Mouse (Mus musculus) cerebellum, adult (tissue): ENCODE measurements around the gene Lhfp.
A peak's percentile ranks its signal among the peaks of the same experiment; 100 is the strongest.
"Not testable (repeated sequence)": the region's sequence is repeated elsewhere in the genome, so short reads cannot be mapped to it uniquely, and the experiment has no call there.

ENCODE experiments used
- ATAC-seq: cut with Nextera tagmentation; 2 replicates; pipeline ENCODE4 v1.9.2; 2017; ENCODE audit warnings: mild to moderate bottlenecking, moderate library complexity, mixed read lengths; ENCODE audit not compliant: insufficient number of reproducible peaks, low FRiP score, low TSS enrichment

The Lhfp gene

DNA sequence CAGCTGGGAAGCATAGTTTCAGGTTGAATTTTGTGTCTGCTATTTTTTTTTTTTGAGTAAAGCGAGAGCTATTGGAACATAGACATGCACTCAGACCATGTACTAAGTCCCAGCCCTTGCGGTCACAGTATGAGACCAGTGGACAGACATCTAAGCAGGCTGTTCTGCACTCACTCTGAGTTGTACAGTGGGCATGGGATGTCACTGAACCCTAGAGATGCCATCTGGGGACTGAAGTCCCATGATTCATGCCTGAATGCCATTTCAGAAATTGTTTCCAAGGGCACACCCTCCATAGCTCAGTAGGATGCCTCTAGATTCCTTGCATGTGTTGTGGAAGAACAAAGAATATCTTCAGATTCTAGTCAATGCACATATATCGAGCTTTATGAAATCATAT lies 164.4 kb downstream of the Lhfp start:
- no peak for ATAC-seq

DNA sequence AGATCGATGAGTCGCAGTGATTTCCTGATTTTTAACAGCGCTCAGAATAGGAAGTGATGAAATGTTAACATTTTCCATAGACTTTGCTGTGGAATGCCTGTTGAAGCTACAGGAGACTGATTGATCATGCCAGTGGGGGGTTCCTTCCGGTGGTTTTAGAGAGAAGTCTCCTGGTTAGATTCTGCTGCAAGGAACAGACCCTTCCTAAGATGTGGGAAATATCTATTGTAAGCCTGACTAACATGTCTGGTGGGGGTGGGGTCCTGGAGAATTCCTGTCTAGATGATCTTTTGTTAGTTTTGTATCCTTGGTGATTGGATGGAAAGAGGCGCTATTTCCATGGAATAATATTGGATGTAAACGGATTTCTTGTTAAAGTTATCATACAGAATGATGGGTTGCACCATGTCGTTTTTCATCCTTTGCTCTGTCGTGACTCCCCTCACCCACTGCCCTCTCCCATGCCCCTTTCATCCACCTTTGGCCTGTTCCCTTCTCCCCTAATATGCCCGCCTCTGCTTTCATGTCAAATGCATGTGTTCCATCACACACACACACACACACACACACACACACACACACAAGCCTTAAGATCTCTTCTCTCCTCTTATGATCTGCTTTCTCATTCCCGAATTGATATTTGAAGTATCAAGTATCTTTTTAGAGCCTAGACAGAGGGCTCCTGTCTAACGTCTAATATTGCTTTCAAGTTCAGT lies 165.3 kb downstream of the Lhfp start:
- no peak for ATAC-seq

DNA sequence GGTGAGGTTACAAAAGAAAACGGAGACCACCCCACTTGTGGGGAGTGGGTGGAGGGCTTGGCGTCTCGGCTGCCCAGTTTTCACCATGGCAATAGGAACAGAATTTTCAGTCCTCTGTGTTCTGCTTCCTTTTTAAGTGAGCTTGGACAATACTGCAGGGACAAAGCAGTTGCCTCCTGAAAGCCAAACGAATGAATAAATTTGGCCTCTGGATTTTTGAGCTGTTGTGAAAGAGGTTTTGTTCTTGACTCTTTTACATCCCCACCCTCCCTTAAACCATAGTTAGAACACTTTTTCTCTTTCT lies 165.8 kb downstream of the Lhfp start:
- ATAC-seq = no peak

DNA sequence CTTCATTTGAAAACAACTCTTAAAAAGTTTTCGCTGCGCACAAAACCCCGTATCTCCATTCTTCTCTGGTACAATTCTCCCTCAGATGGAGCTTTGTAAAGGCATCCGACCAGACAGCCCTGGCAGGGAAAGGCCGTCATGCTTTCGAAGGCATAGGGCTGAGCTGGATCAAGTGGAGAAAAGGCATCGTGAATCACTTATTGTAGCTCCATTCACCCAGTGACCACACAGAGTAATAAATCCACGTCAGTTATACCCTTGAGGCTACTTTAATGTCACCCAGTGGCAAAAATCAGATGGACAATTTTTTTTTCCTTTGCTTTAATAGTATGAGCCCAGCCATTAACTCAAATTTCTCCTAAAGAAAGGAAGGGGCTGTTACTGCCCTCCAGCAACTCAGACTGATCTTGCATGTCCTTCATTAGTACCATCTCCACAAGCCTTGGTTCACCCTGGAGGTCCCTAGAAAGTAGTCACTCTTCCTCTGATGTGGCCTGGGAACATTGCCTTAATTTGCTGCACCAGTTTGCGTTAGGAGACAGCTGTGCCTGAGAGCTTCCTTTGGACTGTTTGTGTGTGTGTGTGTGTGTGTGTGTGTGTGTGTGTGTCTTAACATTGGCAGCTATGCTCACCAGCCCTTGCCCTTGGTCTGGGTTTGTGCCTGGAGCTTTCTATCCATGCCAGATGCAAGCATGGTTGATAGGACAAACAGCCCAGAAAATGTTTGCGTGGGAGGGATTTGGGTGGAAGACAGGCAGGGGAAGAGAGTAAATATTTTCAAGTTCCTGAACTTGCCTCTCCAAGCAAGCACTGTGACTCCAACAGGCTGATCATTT lies 169.6 kb downstream of the Lhfp start:
- no peak for ATAC-seq

DNA sequence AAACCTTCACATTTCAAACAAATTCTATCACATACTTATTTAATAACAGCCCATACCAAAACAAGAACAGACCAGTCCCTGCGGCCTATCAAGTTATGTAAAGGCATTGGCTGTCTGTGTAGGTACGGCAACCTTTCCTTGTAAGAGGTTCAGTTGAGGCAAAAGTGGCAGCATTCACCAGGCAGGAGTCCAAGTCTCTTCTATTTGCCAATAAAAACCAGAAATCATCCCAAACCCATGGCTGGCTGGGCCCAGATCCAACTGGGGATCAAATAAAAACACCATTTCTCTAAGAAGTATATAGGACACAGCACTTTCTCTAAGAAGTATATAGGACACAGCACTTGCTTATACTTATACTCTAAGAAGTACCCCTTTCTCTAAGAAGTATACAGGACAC lies 171.3 kb downstream of the Lhfp start:
- ATAC-seq = no peak; the same call in 1 of the 2 replicates

DNA sequence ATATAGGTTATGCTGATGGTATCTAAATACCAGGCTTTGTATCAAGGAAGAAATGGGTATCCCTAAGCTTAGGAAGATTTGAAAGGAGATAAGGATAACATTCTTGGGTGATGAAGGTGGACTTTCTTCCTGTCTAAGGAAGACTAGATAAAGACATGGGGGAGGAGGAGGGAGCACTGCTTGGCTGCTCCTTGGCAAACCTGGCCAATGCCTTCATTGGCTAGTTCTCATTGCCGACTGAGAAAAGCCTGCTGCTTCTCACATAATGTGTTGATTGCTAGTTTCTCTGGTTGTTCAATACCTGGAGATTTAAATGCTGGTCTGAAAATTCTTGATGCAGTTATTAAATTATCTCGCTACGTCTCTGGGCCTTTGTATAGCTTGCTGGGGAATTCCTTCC lies 172.0 kb downstream of the Lhfp start:
- ATAC-seq = no peak

DNA sequence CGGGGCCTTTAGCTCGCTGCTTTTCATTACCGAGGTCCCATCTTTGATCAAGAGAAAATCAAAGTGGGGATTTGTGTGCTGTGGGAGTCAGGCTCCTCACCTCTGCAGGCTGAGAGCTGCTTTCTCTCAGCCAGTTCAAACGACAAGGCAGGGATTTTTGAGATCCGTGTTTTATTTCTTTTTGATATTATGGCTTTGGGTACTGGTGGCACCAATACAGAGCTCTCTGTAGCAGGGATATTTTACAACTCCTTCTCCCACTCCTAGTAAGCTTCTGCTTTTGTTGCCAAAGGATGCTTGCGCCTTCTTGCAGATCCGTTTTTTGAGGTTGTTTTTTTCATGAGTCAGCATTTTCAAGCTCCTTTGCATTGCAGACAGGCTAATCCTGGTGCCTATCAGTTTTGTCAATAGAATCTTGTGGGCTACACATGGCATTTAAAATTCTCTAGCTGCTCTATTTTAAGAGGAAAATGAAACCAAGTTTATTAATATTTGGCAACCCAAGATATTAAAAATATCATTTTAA lies 172.5 kb downstream of the Lhfp start:
- no peak for ATAC-seq

DNA sequence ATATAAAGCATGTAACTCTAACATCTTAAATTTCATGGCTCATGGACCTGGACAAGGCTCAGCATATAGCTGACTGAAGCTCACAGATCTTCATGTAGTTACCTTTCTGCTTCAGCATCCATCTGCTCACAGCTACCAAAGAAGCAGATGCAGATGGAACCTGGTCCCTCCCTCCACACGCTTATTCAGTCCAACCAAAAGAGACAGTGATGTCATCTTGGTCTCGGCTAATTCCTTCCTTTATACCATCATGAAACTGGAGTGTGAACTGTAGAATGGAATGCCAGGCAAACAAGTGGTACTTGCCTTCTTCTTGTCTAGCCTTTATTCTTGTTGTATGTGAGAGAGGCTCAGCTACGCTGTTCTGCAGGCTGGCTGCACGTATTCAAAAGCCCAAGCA lies 173.1 kb downstream of the Lhfp start:
- ATAC-seq = 0 out of 2 replicates have a peak, but pooled peaks have one; percentile 33

DNA sequence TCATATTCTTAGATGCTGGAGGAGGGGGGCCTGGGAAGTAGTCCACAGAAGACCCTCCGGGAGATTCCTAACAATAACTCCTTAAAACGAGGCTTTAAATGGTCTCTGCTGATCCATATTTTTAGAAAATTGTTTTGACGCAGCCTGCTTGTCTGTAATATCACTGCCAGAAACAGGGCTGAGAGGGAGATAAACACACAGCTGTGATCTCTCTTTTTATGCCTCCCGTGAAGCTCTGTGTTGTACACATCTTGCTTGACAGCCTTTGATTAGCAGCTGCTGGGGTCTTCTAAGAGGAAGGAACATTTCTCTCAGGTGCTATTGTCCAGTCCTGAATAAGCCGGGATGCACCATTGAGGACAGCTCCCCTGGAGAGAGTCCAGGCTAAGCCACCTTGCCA lies 176.4 kb downstream of the Lhfp start:
- no peak for ATAC-seq

DNA sequence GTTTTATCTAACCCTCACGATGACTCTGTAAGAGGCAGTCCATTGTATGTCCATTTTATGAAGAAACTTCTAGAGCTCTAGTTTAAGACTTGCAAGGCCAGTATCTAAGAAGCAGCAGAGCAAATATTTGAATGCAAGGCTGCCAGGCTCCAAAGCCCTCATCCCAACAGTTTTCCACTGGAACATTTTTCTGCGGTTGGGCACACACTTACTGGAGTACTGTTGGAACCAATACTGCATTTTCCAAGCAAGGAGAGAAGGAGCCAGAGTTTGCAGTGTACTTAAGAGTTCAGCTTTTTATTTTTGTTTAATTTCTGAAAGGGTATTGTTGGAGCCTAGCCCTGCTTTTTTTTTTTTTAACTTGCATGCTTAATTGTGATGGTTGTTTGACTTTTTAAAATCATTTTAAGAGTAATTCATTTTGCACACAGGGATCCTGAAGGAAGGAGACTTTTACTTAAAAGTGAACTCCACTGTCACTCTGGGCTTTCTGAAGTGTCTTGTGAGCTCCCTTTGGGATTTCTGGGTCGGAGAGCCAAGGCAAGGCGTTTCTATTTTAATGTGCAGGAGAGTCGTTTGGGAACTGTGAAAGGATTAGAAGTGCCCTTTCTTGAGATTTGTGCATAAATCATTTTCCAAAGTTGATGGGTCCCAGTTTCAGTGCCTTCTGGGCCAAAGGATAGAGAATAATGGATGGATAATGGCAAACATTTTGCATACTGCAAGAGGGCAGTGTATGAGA lies 180.4 kb downstream of the Lhfp start:
- no peak for ATAC-seq

DNA sequence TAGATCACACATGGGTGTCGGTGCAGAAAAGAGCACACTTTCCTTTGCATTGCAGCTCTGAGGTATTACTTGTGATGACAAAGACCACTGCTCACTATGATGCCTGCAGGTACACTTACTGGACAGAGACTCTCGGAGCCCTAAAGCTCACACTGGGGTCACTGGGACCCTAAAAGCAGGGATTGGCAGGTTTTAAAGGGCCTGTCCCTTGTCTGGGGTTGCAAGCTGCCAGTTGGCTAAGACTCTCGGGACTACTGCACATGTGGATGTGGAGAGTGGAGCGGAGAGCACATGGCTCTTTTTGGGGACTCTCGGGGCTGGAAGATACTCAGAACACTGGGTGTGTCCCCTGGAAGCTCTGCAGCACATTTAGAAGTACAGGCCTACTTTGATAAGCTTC lies 182.8 kb downstream of the Lhfp start:
- ATAC-seq = no peak

DNA sequence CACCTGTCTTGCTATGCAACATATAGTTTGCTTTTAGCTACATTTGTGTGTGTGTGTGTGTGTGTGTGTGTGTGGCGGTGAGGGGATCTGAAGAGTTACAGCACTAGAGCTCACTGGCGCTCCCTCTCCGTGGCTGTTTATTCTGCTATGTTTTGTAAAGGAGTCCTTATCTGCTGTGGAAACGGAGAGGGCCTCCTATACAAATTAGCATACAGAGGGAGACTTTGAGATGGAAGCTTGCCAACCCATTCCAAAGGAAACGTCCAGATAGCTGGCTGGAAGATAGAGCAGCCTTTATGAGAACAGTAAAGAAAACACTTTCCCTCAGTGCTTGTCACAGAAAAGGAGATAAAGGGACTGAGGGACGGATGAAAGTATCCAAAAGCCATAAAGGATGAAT lies 184.4 kb downstream of the Lhfp start:
- ATAC-seq = no peak

DNA sequence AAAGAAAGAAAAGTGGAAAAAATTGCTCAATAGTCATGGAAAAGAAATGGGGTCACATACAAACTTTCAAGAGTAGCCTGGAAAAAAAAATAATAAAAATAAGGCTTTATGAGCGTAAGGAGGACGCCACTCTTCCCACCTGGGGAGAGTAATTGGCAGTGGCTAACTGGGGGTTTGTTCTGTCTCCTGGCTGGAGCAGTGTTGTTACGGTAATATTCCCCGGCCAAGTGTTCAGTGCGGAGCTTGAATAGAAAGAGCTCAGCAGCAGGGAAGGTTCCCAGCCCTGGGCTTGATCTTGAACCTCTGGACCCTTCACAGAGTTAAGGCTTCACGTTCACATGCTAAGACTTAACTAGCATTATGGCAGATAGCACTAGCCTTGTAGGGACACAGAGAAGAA lies 184.9 kb downstream of the Lhfp start:
- ATAC-seq = no peak

DNA sequence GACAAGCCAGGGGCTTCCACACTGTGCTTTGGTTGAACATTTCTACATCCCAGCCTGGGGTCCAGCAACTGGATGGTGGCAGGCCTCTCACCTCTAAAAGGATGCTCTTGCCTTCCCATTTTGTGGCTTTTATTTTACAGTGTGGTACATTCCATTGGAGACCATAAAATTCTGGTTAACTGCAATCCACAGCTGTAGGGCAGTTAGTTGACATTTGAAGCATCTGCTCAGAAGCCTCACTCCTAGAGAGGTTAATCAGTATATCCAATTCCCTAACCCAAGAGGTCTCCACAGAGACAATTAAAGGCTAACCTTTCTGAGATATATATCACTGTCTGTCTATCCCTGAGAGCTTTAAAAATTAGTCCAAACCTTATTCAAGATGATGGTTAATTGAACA lies 186.5 kb downstream of the Lhfp start:
- no peak for ATAC-seq

DNA sequence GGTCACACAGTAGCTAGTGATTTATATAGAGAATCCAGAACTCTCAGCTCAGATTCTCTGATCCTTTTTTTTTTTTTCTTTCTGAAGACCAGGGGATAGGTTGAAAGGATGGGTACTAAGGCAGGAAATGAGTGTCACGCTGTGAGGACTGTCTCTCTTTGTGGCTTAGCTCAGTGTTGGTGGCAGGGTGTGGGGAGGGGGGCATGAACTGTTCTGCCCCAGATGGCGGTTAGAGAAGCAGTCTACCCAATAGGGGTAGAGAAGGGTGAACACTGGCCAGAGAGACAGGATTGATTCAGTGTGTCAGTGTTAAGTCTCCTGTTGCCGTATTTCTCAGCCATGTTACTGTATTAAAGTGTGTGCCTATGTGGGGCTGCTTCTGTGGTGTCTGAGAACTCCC lies 189.2 kb downstream of the Lhfp start:
- no peak for ATAC-seq

DNA sequence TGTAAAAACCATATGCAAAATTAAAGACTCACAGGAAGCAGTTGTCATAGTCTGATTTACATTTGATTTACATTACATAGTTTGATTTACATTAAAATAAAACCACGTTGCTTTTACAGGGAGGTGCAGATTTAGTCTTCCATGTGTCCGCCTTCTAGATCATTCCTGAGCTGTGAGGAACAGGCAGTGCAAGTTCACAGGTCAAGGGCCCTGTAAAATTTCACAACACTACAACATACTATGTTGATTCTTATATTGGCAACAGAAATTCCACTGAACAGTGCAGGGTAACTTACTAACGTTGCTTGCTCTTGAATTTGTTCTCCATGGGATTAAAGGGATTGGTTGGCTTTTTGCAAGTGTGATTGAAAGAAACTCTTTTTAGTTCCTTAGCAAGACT lies 189.8 kb downstream of the Lhfp start:
- ATAC-seq = no peak

DNA sequence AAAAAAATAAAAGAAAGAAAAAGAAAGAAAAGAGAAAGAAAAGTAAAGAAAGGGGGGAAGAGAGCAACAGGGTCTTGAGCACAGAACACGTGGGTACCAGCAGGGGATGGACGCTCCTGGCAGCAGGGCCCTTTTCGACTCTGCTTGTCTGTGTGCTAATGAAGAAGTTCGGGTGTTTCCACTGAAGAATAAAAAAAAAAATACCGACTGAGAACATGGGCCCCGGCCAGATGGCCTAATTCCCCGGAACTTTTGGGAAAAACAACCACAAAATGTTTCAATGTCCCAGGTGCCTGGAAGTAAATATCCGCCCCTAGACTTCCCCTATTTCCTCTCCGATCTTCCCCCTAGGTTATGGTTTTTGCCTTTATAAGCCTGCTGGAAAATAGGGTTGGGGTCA lies 191.1 kb downstream of the Lhfp start:
- not testable (repeated sequence) for ATAC-seq

DNA sequence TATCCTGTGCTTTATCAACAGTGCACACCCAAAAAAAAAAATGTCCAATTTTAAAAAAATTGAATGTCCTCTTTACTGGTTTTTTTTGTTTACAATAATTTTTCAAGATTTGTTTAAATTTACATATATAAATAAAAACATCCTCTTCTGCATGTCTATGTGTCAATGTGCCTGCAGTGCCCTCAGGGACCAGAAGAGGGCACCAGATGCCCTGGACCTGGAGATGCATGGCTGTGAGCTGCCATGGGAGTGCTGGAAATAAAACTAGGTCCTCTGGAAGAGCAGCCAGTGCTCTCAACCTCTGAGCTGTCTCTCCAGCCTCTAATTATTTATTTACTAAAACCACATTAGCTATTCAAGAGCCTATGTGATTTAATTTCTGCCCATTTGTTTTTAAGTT lies 193.4 kb downstream of the Lhfp start:
- no peak for ATAC-seq

DNA sequence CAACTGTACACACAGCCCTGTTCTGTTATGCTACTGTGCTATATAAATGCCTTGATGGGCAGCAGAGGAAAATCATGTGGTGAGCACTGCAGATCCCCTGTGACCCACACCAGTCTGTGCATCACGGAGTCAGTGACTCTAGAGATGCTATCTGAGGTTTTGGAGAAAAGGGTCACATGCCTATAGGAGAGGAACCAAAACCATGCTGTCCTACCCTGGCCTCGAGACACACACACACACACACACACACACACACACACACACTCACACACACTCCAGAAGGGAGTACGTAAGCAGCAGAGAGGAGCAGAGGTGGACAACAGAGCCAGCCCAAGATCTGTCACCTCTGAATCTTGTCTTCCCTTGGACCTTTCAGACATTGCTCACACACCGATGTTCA lies 195.1 kb downstream of the Lhfp start:
- ATAC-seq = no peak

DNA sequence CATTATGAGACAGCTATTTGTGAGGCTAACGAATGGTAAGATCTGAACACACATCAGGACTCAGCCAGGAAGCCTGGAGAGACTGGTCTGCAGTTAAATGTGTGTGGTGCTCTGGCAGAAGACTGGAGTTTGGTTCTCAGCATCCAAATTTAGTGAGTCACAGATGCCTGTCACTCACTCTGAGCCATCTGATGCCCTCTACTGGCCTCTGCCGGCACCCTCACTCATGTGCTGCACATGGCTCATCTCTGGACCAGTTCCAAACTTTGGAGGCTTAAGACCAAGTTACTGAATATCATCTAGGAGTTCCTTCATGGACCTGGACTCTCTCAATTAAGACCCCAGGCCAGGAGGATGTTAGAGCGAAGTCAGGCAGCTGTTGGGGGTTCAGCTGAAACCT lies 198.8 kb downstream of the Lhfp start:
- ATAC-seq = no peak

DNA sequence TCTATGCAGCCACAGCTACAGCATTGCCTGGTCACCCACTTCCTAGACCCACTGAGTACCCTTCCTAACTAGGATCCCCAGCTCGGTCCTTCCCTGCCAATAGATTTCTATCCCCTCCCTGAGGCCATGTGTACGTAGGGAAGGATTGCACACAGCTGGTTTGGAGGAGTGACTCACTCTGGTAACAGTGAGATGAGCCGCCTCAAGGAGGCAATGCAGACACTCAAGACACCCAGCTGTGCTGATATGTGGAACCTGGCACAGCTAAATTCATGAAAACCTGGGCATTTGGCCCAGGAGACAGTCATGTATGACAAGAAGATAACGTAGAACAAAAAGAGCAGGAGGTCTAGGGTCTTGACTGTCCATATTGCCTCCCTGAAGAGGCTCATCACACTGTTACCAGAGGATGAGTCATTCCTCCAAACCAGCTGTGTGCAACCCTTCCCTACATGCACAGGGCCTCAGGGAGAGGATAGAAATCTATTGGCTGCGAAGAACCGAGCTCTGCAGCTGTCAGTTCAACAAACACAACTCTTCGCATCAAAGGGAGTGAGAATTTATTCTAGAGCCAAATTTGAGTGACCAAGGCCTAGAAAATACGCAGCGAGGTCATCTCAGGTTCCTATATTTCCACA lies 204.4 kb downstream of the Lhfp start:
- ATAC-seq = no peak
